Mouse (Mus musculus) hindbrain, embryonic 16.5 days (tissue): ENCODE results near the gene Ell. TPM values are rescaled to one million over a fixed set of nuclear protein-coding genes. Genes with fewer than 3 reads are reported as not detected.
A peak's percentile ranks its signal among the peaks of the same experiment; 100 is the strongest.

Experiments
- ATAC-seq: fragments of 200-750 bp; cut with Nextera tagmentation; 2 replicates; pipeline ENCODE4 v1.8.0; 2017; ENCODE audit warnings: moderate TSS enrichment, moderate library complexity
- H3K27ac ChIP-seq: fragments of 300-500 bp; sonication (generic); 2 replicates; pipeline ENCODE4 v1.5.1; 2014; ENCODE audit warnings: low read depth, mild to moderate bottlenecking, control low read depth, low read length, moderate library complexity
- H3K27me3 ChIP-seq: fragments of 300-500 bp; sonication (generic); replicated peaks from 2 replicates; pipeline ENCODE4 v1.6.1; 2014; ENCODE audit warnings: low read length; ENCODE audit not compliant: control insufficient read depth, insufficient read depth
- H3K36me3 ChIP-seq: fragments of 300-500 bp; sonication (generic); 2 replicates; pipeline ENCODE4 v1.6.1; 2014; ENCODE audit warnings: mild to moderate bottlenecking, low read length, moderate library complexity, mixed read lengths; ENCODE audit not compliant: control insufficient read depth, insufficient read depth
- H3K4me1 ChIP-seq: fragments of 300-500 bp; sonication (generic); 2 replicates; pipeline ENCODE4 v1.6.1; 2014; ENCODE audit warnings: low read depth, low read length; ENCODE audit not compliant: control insufficient read depth, insufficient read depth
- H3K4me2 ChIP-seq: fragments of 300-500 bp; sonication (generic); 2 replicates; pipeline ENCODE4 v1.6.1; 2014; ENCODE audit warnings: mild to moderate bottlenecking, low read length, control low read depth, moderate library complexity
- H3K4me3 ChIP-seq: fragments of 300-500 bp; sonication (generic); 2 replicates; pipeline ENCODE4 v1.5.1; 2014; ENCODE audit warnings: mild to moderate bottlenecking, low read length, control low read depth, moderate library complexity
- H3K9ac ChIP-seq: fragments of 300-500 bp; sonication (generic); 2 replicates; pipeline ENCODE4 v1.6.1; 2014; ENCODE audit warnings: low read depth, mild to moderate bottlenecking, control low read depth, low read length, moderate library complexity
- H3K9me3 ChIP-seq: fragments of 300-500 bp; sonication (generic); 2 replicates; pipeline ENCODE4 v1.6.1; 2014; ENCODE audit warnings: mild to moderate bottlenecking, low read length, moderate library complexity; ENCODE audit not compliant: control insufficient read depth
- WGBS: fragments of 180-500 bp; shearing (Covaris S2); extraction: QIAGEN DNeasy Blood & Tissue Kit; methylation state at CpG from one replicate; pipeline ENCODE4 v1.1.7; 2014; 5-methylcytosine and 5-hydroxymethylcytosine counted together
- polyA plus RNA-seq: library from polyadenylated mRNA; unstranded; fragments of >200 nt; fragmentation: Nextera tagmentation; extraction: Ambion mirVana; gene quantifications from 2 replicates; pipeline ENCODE4 v1.2.1, GENCODE M21; 2015

Gene Ell
- polyA plus RNA-seq, 1 experiment from 2014 or later, result 14.9 TPM

GRCm38 (mm10) chr8:70555079-70555747 lies 16.0 kb downstream of the Ell start:
- no peak for ATAC-seq
- Histone ChIP-seq H3K4me1 (peaks cover 18% of the 10 kb centered on the region), H3K27me3 (no peaks in the 10 kb centered on the region), H3K36me3 (no peaks in the 10 kb centered on the region), H3K9me3 (no peaks in the 10 kb centered on the region), H3K9ac (no peak overlapping the region), H3K4me3 (no peak overlapping the region), H3K27ac (no peak overlapping the region), H3K4me2 (no peak overlapping the region)
- 98% methylated on average over 4 of the region's 4 CpGs for WGBS

- Histone ChIP-seq H3K27ac (no peak overlapping the region; the same call in 1 of the 2 replicates), H3K36me3 (no peaks in the 10 kb centered on the region), H3K4me1 (peaks cover 21% of the 10 kb centered on the region), H3K4me2 (no peak overlapping the region), H3K9ac (0 out of 2 replicates have a peak overlapping the region, but pooled peaks have one; percentile 6), H3K4me3 (no peak overlapping the region), H3K27me3 (no peaks in the 10 kb centered on the region), H3K9me3 (no peaks in the 10 kb centered on the region)
- no peak; the same call in 1 of the 2 replicates for ATAC-seq
- 83% methylated on average over 4 of the region's 4 CpGs for WGBS
Measured at GRCm38 (mm10) chr8:70558334-70558733, 19.1 kb downstream of the Ell start.

- WGBS, result 82% methylated on average over 3 of the region's 3 CpGs
- no peak for ATAC-seq
- no peak overlapping the region for H3K9ac ChIP-seq
- no peaks in the 10 kb centered on the region for H3K9me3 ChIP-seq
- no peak overlapping the region for H3K4me3 ChIP-seq
- H3K27ac ChIP-seq, result no peak overlapping the region
- no peaks in the 10 kb centered on the region for H3K36me3 ChIP-seq
- no peak overlapping the region for H3K4me2 ChIP-seq
- H3K27me3 ChIP-seq, result no peaks in the 10 kb centered on the region
- peaks cover 15% of the 10 kb centered on the region for H3K4me1 ChIP-seq
Measured at GRCm38 (mm10) chr8:70558983-70559382, 19.7 kb downstream of the Ell start.

GRCm38 (mm10) chr8:70560096-70560495 lies 20.8 kb downstream of the Ell start:
- WGBS, result 59% methylated on average over 2 of the region's 2 CpGs
- no peak overlapping the region for H3K27ac ChIP-seq
- no peak for ATAC-seq
- no peaks in the 10 kb centered on the region for H3K9me3 ChIP-seq
- no peaks in the 10 kb centered on the region for H3K27me3 ChIP-seq
- H3K9ac ChIP-seq, result no peak overlapping the region
- H3K4me1 ChIP-seq, result peaks cover 12% of the 10 kb centered on the region
- no peaks in the 10 kb centered on the region for H3K36me3 ChIP-seq
- no peak overlapping the region for H3K4me3 ChIP-seq
- H3K4me2 ChIP-seq, result no peak overlapping the region

GRCm38 (mm10) chr8:70560564-70560963 lies 21.3 kb downstream of the Ell start:
- Histone ChIP-seq H3K27me3 (no peaks in the 10 kb centered on the region), H3K4me3 (no peak overlapping the region), H3K9ac (no peak overlapping the region), H3K27ac (no peak overlapping the region), H3K4me2 (no peak overlapping the region), H3K4me1 (peaks cover 12% of the 10 kb centered on the region), H3K9me3 (no peaks in the 10 kb centered on the region), H3K36me3 (no peaks in the 10 kb centered on the region)
- ATAC-seq, result no peak
- WGBS, result 68% methylated on average over 3 of the region's 3 CpGs

- H3K9me3 ChIP-seq, result no peaks in the 10 kb centered on the region
- no peaks in the 10 kb centered on the region for H3K27me3 ChIP-seq
- H3K4me3 ChIP-seq, result no peak overlapping the region
- no peaks in the 10 kb centered on the region for H3K36me3 ChIP-seq
- no peak overlapping the region for H3K9ac ChIP-seq
- peaks cover 12% of the 10 kb centered on the region for H3K4me1 ChIP-seq
- 77% methylated on average over 4 of the region's 4 CpGs for WGBS
- no peak for ATAC-seq
- H3K27ac ChIP-seq, result no peak overlapping the region
- no peak overlapping the region for H3K4me2 ChIP-seq
Measured at GRCm38 (mm10) chr8:70561357-70561756, 22.1 kb downstream of the Ell start.

GRCm38 (mm10) chr8:70561809-70562535 lies 22.7 kb downstream of the Ell start:
- no peaks in the 10 kb centered on the region for H3K9me3 ChIP-seq
- H3K27me3 ChIP-seq, result no peaks in the 10 kb centered on the region
- 81% methylated on average over 7 of the region's 7 CpGs for WGBS
- H3K9ac ChIP-seq, result no peak overlapping the region; the same call in 1 of the 2 replicates
- no peak for ATAC-seq
- no peak overlapping the region for H3K4me3 ChIP-seq
- H3K4me2 ChIP-seq, result no peak overlapping the region
- H3K4me1 ChIP-seq, result peaks cover 12% of the 10 kb centered on the region
- H3K27ac ChIP-seq, result no peak overlapping the region
- no peaks in the 10 kb centered on the region for H3K36me3 ChIP-seq

GRCm38 (mm10) chr8:70562802-70563201 lies 23.5 kb downstream of the Ell start:
- H3K36me3 ChIP-seq, result no peaks in the 10 kb centered on the region
- peaks cover 12% of the 10 kb centered on the region for H3K4me1 ChIP-seq
- no peaks in the 10 kb centered on the region for H3K9me3 ChIP-seq
- H3K9ac ChIP-seq, result no peak overlapping the region
- no peak overlapping the region for H3K4me3 ChIP-seq
- H3K27ac ChIP-seq, result no peak overlapping the region
- 74% methylated on average over 3 of the region's 3 CpGs for WGBS
- ATAC-seq, result no peak
- H3K27me3 ChIP-seq, result no peaks in the 10 kb centered on the region
- no peak overlapping the region for H3K4me2 ChIP-seq

- Histone ChIP-seq H3K27ac (no peak overlapping the region), H3K4me3 (no peak overlapping the region), H3K4me1 (peaks cover 12% of the 10 kb centered on the region), H3K9me3 (no peaks in the 10 kb centered on the region), H3K36me3 (no peaks in the 10 kb centered on the region), H3K9ac (no peak overlapping the region), H3K27me3 (no peaks in the 10 kb centered on the region), H3K4me2 (no peak overlapping the region)
- WGBS, result 90% methylated on average over 6 of the region's 6 CpGs
- no peak for ATAC-seq
Measured at GRCm38 (mm10) chr8:70563763-70564387, 24.6 kb downstream of the Ell start.
